Mouse (Mus musculus) gastrocnemius, postnatal 4 days (tissue): ENCODE data around the gene Matn1. TPM values are rescaled to one million over a fixed set of nuclear protein-coding genes. Genes with fewer than 3 reads are reported as not detected.
A peak's percentile ranks its signal among the peaks of the same experiment; 100 is the strongest.

ENCODE experiments used
- DNase-seq, 2 experiments: peaks; one replicate each; pipeline ENCODE4 v3.0.0; 2021 to 2022; ENCODE audit warnings: low spot score in 2 of 2, mixed read lengths in 2 of 2
- total RNA-seq, 2 experiments: library from RNA; stranded (reverse); gene quantifications; 2 replicates each; pipeline ENCODE4 v1.2.3; 2021

Matn1 gene
- total RNA-seq, 2 experiments from 2014 or later = not detected

DNA sequence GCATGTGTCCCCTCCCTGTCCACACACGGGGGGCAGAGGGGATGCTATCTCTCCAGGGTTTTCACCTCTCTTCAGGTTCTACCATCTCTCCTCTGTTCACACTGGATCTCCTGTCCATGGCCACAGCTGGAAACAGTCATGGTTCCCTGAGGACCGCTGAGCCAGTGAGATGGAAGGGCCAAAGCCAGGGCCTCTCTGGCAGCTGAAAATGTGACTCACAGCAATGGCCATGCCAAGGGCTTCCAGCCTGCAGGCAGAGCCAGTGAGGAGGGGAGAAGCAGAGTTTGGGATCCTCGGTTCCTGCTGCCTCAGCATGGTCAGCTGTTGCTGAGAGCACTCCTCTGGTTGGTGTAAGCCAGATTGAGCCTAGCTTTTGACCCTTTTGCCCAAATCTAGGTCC lies 34.8 kb downstream of the Matn1 start:
- DNase-seq = peak in 1 of 2 experiments; percentile 39

DNA sequence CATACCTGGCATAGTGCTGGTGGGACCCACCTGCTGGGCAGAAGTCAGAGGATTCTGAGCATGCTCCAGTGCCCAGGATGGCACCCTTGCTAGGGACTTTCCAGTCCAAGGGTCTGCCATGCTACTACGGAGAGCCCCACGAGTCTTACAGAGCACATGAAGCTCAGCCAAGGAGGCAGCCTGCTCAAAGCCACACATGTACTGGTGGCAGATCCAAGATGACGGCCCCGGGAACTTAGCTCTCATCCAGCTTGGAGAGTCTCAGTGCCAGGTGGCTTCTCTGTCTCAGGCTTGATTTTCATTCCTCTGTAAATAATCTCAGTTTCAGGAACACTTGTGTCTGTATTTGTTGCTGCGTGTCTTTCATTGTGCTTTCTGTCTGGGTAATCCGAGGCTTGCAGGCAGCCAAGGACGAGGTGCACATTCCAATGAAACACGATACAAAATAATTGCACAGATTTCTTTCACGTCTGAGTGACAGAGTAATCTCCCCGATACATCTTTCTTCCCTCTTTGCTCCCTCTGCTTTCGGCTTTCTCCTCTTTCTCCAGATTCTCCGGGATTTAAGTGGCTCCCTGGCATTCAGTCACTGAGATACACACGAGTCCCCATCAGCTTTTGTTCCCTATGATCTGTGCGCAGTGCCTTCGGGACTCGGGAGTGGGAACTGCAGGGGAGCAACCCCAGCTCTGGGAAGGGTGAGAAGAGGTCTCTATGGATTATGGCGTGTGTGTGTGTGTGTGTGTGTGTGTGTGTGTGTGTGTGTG lies 40.4 kb downstream of the Matn1 start:
- DNase-seq = no peak

DNA sequence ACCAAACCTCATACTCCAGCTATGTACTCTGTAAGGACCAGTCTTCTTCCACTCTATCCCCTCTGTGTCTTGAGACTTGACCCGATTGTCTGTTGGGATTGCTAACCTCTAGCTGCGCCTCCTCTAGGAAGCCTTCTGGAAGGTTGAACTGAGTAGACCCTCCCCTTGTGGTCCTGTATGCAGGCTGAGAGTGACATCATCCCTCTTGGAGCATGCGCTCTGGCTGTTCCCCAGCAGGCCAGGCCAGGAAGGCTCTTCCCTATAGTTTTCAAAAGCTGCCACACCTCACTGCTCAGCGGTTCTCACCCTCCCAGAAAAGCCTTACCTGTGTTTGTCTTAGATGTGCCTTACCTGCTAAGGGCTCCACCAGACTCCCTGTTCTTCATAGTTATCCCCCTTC lies 42.9 kb downstream of the Matn1 start:
- DNase-seq = no peak

GRCm38 (mm10) chr4:130988219-130988839 lies 44.1 kb downstream of the Matn1 start:
- DNase-seq = no peak

- DNase-seq = no peak
Observed at GRCm38 (mm10) chr4:130989146-130989545, 45.0 kb downstream of the Matn1 start.

DNA sequence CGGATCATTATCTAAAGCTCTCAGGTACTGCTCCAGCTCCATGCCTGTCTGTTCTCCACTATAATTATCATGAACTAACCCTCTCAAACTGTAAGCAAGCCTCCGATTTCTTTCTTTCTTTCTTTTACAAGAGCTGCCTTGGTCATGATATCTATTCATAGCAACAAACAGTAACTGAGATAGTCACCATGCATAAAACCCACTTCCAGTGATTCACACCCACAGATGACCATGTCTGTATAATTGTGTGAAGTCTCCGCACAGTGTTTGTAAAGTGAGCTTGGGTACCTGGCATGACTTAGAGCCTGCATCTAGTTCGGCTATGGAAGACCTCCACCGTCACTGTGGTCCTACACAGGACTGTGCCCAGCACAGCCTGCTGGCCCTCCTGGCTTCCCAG lies 46.8 kb downstream of the Matn1 start:
- no peak for DNase-seq

GRCm38 (mm10) chr4:130994556-130994955 lies 50.4 kb downstream of the Matn1 start:
- DNase-seq = no peak

DNA sequence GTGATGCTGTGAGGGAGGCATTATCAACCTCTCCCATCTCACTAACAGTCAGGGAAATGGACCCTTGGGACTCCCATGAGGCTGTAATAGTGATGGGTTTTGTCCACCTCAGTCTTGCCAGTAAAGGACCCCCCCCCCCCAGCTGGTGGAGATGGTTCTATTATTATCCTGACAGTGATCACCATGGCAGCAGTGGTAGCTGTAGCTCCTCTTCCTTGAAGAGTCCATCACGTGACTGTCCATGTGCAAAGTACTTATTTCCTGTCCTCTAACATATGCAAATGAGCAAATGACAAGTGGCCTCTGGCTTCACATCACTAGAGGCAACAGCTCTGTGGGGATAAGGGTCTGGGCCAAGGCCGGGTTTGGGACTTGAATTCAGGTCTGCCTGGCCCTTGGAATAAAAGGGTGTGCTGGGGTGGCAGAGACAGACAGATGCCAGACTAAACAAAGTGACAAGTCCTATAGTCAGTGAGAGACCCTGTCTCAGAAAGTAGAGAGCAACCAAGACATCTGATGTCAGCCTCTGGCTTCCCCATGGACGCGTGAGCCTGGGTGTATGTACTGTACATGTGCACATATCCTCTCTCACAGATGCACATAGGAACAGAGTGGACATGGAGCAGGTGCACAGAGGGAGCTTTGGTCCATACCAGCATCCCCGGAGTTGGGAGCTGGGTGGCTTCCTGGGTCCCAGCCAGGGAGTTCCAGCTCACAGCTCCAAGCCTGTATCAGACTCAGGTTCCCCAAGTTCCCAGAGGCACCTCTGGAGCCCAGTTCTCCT lies 55.8 kb downstream of the Matn1 start:
- DNase-seq = no peak

DNA sequence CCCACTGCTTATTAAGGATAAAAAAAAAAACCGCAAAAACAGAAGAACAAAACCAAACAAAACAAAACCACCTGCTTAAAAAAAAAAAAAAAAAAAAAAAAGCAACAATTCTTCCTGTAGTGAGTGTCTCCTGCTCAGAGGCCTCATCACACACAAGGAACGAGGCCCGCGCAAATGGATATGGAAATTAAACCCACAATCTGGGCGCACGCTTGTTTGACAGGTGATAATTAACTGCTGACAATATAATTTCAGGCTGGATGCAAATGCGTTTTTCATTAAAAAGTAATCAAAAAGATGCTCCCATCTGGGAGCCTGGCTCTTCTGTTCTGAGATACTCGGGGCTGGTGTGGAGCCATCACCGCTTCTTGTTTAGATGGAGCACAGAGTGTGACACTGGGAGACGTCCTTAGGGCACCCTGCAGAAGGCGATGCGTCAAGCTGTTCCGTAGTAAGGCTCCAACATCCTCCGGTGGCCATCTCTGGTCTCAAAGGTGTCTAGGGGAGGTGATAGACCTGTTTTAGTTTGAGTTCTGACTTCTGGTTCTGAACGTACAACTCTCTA lies 56.5 kb downstream of the Matn1 start:
- DNase-seq = no peak

Other genes with a start within 250 kb of the Matn1 start
- 10 to 100 TPM; 36.6 to 46.8 TPM for gene Sdc3, start 151.8 kb upstream of the Matn1 start, total RNA-seq
- gene Laptm5, start 31.3 kb upstream of the Matn1 start, total RNA-seq = 10 to 100 TPM; 24.4 to 26.4 TPM